Mouse (Mus musculus) forebrain, embryonic 15.5 days (tissue): ENCODE measurements around the gene Edn1. TPM values are rescaled to one million over a fixed set of nuclear protein-coding genes. Genes with fewer than 3 reads are reported as not detected.

Experiments
- ATAC-seq: fragments of 200-750 bp; cut with Nextera tagmentation; replicated peaks from 2 replicates; pipeline ENCODE4 v1.8.0; 2017; ENCODE audit warnings: mild to moderate bottlenecking, moderate TSS enrichment, moderate library complexity
- H3K27ac ChIP-seq: fragments of 300-500 bp; sonication (generic); replicated peaks from 2 replicates; pipeline ENCODE4 v1.5.1; 2015; ENCODE audit warnings: mild to moderate bottlenecking, inconsistent platforms
- H3K27me3 ChIP-seq: fragments of 300-500 bp; sonication (generic); 2 replicates; pipeline ENCODE4 v1.6.1; 2015; ENCODE audit warnings: inconsistent platforms
- H3K36me3 ChIP-seq: fragments of 300-500 bp; sonication (generic); 2 replicates; pipeline ENCODE4 v1.6.1; 2015; ENCODE audit warnings: mild to moderate bottlenecking, inconsistent platforms
- H3K4me1 ChIP-seq: fragments of 300-500 bp; sonication (generic); 2 replicates; pipeline ENCODE4 v1.6.1; 2015; ENCODE audit warnings: inconsistent platforms
- H3K4me2 ChIP-seq: fragments of 300-500 bp; sonication (generic); replicated peaks from 2 replicates; pipeline ENCODE4 v1.6.1; 2015; ENCODE audit warnings: mild to moderate bottlenecking, inconsistent platforms
- H3K4me3 ChIP-seq: fragments of 300-500 bp; sonication (generic); 2 replicates; pipeline ENCODE4 v1.5.1; 2015; ENCODE audit warnings: mild to moderate bottlenecking, inconsistent platforms
- H3K9ac ChIP-seq: fragments of 300-500 bp; sonication (generic); replicated peaks from 2 replicates; pipeline ENCODE4 v1.6.1; 2015; ENCODE audit warnings: mild to moderate bottlenecking, inconsistent platforms
- H3K9me3 ChIP-seq: fragments of 300-500 bp; sonication (generic); 2 replicates; pipeline ENCODE4 v1.6.1; 2016; ENCODE audit warnings: inconsistent platforms
- WGBS: fragments of 180-500 bp; shearing (Covaris S2); methylation state at CpG from one replicate; pipeline ENCODE4 v1.1.7; 2015; ENCODE audit warnings: mixed read lengths; 5-methylcytosine and 5-hydroxymethylcytosine counted together
- polyA plus RNA-seq: library from polyadenylated mRNA; unstranded; fragments of >200 nt; fragmentation: Nextera tagmentation; extraction: Ambion mirVana; gene quantifications from 2 replicates; pipeline ENCODE4 v1.2.1, GENCODE M21; 2015

Edn1 gene
- polyA plus RNA-seq, 1 experiment from 2014 or later, result 1.4 TPM

DNA sequence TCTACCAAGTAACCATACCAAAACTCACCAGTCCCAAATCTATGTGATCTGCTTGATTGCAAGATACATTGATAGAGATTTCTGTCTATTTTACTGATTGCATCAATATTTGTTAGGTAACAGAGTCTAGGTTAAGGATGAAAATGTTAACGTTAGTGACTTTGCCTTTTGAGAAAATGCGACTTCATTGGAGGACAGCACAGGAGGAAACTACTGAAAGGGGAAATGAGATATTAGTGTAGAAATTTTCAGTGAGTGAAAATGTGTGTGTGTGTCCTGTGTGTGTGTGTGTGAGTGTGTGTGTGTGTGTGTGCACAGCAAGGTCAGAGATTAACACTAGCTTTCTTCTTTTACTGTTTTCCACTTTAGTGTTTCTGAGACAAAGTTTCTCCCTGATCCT is 29.8 kb downstream of the Edn1 start:
- no peak for ATAC-seq
- Histone ChIP-seq H3K4me2 (no peak overlapping the region), H3K4me1 (no peaks in the 10 kb centered on the region), H3K27me3 (no peaks in the 10 kb centered on the region), H3K9ac (no peak overlapping the region), H3K36me3 (no peaks in the 10 kb centered on the region), H3K27ac (no peak overlapping the region), H3K9me3 (no peaks in the 10 kb centered on the region), H3K4me3 (no peak overlapping the region)
- 96% methylated on average over 2 of the region's 2 CpGs for WGBS

DNA sequence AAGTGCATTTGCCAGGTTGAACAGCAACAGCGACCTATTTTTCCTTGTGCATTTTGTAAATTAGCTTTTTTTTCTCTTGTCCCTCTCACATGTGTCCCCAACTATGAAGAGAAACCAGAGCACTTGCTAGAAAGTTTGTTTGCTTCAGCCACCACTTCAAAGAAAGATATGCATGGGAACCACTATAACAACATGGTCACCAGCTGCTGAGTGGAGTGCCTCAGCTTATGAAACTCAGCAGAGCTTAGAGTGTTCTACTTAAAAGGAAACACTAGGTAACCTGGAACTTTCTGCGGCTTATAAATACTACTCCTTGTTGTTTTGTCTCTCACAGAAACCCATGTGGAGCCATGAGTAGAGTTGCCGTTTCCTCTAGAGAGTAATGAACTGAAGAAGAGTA is 33.7 kb downstream of the Edn1 start:
- H3K9ac ChIP-seq, result no peak overlapping the region
- no peaks in the 10 kb centered on the region for H3K4me1 ChIP-seq
- no peak for ATAC-seq
- H3K9me3 ChIP-seq, result no peaks in the 10 kb centered on the region
- no peaks in the 10 kb centered on the region for H3K27me3 ChIP-seq
- H3K4me2 ChIP-seq, result no peak overlapping the region
- no peaks in the 10 kb centered on the region for H3K36me3 ChIP-seq
- H3K27ac ChIP-seq, result no peak overlapping the region
- 91% methylated on average over 3 of the region's 3 CpGs for WGBS
- H3K4me3 ChIP-seq, result no peak overlapping the region

DNA sequence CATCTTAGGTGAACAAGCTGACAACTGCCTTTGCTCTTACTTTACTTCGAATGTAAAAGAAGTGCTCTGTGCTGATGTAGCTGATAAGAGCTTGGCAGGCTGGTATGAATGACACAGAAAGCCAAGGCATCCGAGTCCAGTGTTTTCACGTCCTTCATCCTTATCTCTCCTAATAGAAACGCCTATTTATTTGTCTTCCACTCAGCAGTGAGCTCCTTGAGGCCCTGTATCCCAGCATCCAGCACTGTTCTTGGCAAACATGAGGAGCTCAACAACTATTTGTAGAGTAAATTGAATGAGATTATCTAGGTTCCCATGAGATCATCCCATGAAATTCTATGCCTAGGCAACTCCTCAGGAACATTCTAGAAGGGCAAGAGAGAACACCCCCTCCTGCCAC is 35.1 kb downstream of the Edn1 start:
- 78% methylated on average over 4 of the region's 4 CpGs for WGBS
- no peak for ATAC-seq
- Histone ChIP-seq H3K4me3 (no peak overlapping the region), H3K9me3 (no peaks in the 10 kb centered on the region), H3K9ac (no peak overlapping the region), H3K27ac (no peak overlapping the region), H3K4me2 (no peak overlapping the region), H3K27me3 (no peaks in the 10 kb centered on the region), H3K4me1 (no peaks in the 10 kb centered on the region), H3K36me3 (no peaks in the 10 kb centered on the region)

DNA sequence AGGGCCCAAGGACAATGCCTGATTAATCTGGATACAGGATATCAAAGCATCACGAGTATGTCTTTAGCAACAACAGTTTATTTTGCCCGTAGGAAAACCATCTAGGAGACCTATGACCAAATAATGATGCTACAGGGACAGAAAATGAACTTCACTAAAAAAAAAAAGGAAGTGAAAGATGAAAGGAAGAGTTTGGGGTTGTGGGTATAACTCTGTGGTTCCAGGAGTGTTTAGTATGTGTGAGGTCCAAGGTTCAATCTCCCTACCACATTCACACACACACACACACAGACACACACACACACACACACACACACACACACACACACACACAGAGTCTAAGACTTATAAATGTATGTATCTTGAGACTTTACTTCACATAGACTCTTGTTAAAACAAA is 35.8 kb downstream of the Edn1 start:
- Histone ChIP-seq H3K9me3 (no peaks in the 10 kb centered on the region), H3K4me2 (no peak overlapping the region), H3K36me3 (no peaks in the 10 kb centered on the region), H3K9ac (no peak overlapping the region), H3K4me3 (no peak overlapping the region), H3K4me1 (no peaks in the 10 kb centered on the region), H3K27ac (no peak overlapping the region), H3K27me3 (no peaks in the 10 kb centered on the region)
- 80% methylated on average over 2 of the region's 2 CpGs for WGBS
- no peak for ATAC-seq

DNA sequence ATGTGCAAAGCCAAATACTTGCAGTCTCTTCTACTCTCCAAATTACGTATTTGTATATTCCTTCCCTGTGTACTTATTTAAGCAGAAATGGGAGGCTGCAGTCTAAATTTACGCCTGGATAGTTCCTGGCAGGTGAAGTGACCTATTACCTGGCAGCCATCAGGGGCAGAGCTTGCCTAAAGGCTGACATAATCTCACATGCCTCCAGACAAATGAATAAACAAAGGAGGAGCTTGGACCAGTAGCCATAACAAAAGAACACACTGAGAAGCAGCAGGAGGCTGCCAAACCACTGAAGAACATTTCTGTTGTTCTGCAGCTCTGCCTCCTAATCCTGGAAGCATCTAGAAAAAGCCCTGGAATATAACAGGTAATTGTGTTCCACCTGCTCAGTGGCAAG is 38.2 kb downstream of the Edn1 start:
- no peak for ATAC-seq
- Histone ChIP-seq H3K9me3 (no peaks in the 10 kb centered on the region), H3K27me3 (no peaks in the 10 kb centered on the region), H3K27ac (no peak overlapping the region), H3K4me3 (no peak overlapping the region), H3K4me2 (no peak overlapping the region), H3K36me3 (no peaks in the 10 kb centered on the region), H3K4me1 (no peaks in the 10 kb centered on the region), H3K9ac (no peak overlapping the region)
- WGBS, result 61% methylated on average over 2 of the region's 2 CpGs

DNA sequence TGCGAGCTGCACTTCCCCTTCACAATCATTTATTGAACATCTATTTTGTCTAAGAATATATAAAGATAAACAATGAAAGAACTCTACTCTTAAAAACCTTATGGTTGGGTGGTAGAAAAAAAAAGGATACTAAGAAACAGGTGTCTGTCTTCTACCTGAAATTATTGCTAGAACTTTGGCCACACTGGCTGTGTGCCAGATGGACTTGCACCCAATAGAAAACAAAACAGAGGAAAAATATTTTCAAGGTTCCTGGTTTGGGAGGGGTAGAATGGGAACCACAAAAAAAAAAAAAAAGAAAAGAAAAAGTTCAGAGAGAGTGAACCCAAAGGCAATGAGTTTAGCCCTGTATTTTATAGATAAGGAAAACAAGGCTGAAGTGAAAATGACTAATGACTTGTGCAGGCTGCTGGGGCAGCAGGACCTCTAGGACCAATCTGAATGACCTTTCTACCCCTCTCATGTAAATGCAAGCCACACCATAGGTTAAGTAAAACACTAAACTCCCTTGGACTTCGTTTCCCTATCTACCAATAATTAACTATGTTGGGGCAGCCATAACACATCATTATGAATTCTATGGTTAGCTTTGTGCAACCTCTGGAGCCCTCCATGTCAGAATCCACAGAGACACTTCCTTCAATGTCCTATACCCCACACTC is 40.7 kb downstream of the Edn1 start:
- no peak overlapping the region for H3K4me3 ChIP-seq
- 86% methylated on average over 2 of the region's 2 CpGs for WGBS
- no peaks in the 10 kb centered on the region for H3K9me3 ChIP-seq
- H3K27ac ChIP-seq, result no peak overlapping the region
- no peaks in the 10 kb centered on the region for H3K4me1 ChIP-seq
- H3K9ac ChIP-seq, result no peak overlapping the region
- no peaks in the 10 kb centered on the region for H3K27me3 ChIP-seq
- ATAC-seq, result no peak
- H3K36me3 ChIP-seq, result no peaks in the 10 kb centered on the region
- no peak overlapping the region for H3K4me2 ChIP-seq

DNA sequence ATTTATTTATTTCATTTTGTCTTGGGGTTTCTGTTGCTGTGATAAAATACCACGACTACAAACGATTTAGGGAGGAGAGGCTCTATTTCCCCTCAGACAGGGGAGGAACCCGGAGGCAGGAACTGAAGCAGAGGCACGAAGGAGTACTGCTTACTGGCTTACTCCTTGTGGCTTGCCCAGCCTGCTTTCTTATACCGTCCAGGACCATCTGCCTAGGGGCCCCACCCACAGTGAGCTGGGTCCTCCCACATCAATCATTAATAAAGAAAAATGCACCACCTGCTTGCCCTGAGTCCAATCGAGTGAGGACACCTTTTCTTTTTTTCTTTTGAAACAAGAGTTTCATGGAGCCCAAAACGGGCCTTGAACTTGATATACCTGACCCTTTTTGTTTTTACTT is 44.2 kb downstream of the Edn1 start:
- WGBS, result 84% methylated on average over 7 of the region's 7 CpGs
- Histone ChIP-seq H3K27ac (no peak overlapping the region), H3K27me3 (no peaks in the 10 kb centered on the region), H3K9me3 (no peaks in the 10 kb centered on the region), H3K4me3 (no peak overlapping the region), H3K4me1 (no peaks in the 10 kb centered on the region), H3K36me3 (no peaks in the 10 kb centered on the region), H3K9ac (no peak overlapping the region), H3K4me2 (no peak overlapping the region)
- ATAC-seq, result no peak

DNA sequence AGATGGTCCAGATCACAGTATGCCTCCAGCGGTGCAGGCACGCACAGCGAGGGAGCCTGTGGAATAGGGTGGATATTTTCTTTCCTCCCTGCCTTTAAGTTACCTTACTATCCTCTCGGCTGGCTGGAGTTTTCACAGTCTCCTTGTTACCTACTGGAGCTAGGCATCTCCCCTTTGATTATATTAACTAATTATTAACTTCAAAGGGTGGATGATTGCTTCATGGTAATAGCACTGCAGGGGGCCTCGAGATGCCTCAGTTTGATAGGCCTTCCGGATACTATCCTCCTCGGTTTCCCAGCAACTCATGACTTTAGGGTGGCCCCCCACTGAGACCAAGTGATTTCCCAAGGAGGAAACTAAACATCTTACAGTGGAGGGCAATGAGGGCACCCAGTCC is 45.1 kb downstream of the Edn1 start:
- WGBS, result 46% methylated on average over 7 of the region's 7 CpGs
- Histone ChIP-seq H3K27ac (no peak overlapping the region), H3K36me3 (no peaks in the 10 kb centered on the region), H3K9ac (no peak overlapping the region), H3K4me1 (no peaks in the 10 kb centered on the region), H3K4me2 (no peak overlapping the region), H3K4me3 (no peak overlapping the region), H3K27me3 (no peaks in the 10 kb centered on the region), H3K9me3 (no peaks in the 10 kb centered on the region)
- ATAC-seq, result no peak

DNA sequence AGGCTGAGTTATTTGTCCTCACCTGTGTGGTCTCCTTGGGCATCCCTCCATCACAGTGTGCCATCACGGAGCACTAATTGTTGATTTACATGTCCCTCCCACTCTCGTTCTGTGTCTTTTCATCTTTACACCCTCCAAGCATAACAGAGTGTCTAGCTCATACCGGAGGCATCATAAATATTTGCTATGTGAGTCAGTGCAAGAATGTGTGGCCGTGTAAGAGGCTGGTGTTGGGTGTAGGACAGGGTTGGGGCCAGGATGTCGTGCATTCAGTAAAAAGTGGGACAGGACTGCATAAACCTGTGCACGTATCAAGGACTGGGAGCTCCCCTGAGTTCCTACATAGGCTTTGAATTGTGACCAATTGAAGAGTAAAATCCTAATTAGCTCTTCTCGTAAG is 50.4 kb downstream of the Edn1 start:
- H3K27ac ChIP-seq, result no peak overlapping the region
- no peak overlapping the region for H3K4me3 ChIP-seq
- no peaks in the 10 kb centered on the region for H3K4me1 ChIP-seq
- H3K27me3 ChIP-seq, result no peaks in the 10 kb centered on the region
- no peaks in the 10 kb centered on the region for H3K36me3 ChIP-seq
- no peak for ATAC-seq
- WGBS, result 73% methylated on average over 7 of the region's 7 CpGs
- no peak overlapping the region for H3K4me2 ChIP-seq
- H3K9ac ChIP-seq, result no peak overlapping the region
- no peaks in the 10 kb centered on the region for H3K9me3 ChIP-seq

Other genes with a start within 250 kb of the Edn1 start
- gene Hivep1, start 249.5 kb upstream of the Edn1 start, polyA plus RNA-seq, result 17.7 and 21.9 TPM in 2 replicates